Mouse (Mus musculus) ES-Bruce4 (cell line): Measurements from ENCODE around the gene Tmed9.
"Not testable (repeated sequence)": the region's sequence is repeated elsewhere in the genome, so short reads cannot be mapped to it uniquely, and the experiment has no call there.

Experiments
- CTCF ChIP-seq: IDR thresholded peaks from one replicate; pipeline ENCODE4 v1.8.1; 2011; ENCODE audit warnings: low read depth, low read length
- POLR2A ChIP-seq: IDR thresholded peaks from one replicate; pipeline ENCODE4 v1.8.1; 2011; ENCODE audit warnings: low read length; ENCODE audit not compliant: insufficient read depth

GRCm38 (mm10) chr13:55576872-55577271 lies 3.3 kb downstream of the Tmed9 start:
- not testable (repeated sequence) for TF ChIP-seq POLR2A, CTCF
